Mouse (Mus musculus) liver, embryonic 14.5 days (tissue): Measurements from ENCODE around the gene Cdca7l. TPM values are rescaled to one million over a fixed set of nuclear protein-coding genes. Genes with fewer than 3 reads are reported as not detected.

Source experiments
- ATAC-seq: fragments of 200-750 bp; cut with Nextera tagmentation; 2 replicates; pipeline ENCODE4 v1.8.0; 2017; ENCODE audit warnings: moderate number of reproducible peaks, mild to moderate bottlenecking, moderate library complexity; ENCODE audit not compliant: insufficient read depth
- DNase-seq, 3 experiments: peaks; one replicate each; pipeline ENCODE4 v3.0.0-alpha.2; 2012 to 2013; ENCODE audit warnings: low read depth in 3 of 3, low spot score in 3 of 3
- H3K27ac ChIP-seq: fragments of 300-500 bp; sonication (generic); 2 replicates; pipeline ENCODE4 v1.5.1; 2014; ENCODE audit warnings: moderate library complexity, mild to moderate bottlenecking, control low read depth, inconsistent platforms
- H3K27me3 ChIP-seq: fragments of 300-500 bp; sonication (generic); 2 replicates; pipeline ENCODE4 v1.6.1; 2014; ENCODE audit warnings: mild to moderate bottlenecking, low read length, moderate library complexity; ENCODE audit not compliant: control insufficient read depth, insufficient read depth
- H3K36me3 ChIP-seq: fragments of 300-500 bp; sonication (generic); replicated peaks from 2 replicates; pipeline ENCODE4 v1.6.1; 2014; ENCODE audit warnings: low read depth; ENCODE audit not compliant: control insufficient read depth, insufficient read depth
- H3K4me1 ChIP-seq, 2 experiments: fragments of 200-500 bp in 1 of 2; fragments of 300-500 bp in 1 of 2; sonication (generic) in 1 of 2; replicated peaks; 2 replicates each; pipeline ENCODE4 v1.6.1; 2012 to 2014; ENCODE audit warnings: antibody characterized with exemption in 1 of 2, inconsistent platforms in 1 of 2, low read length in 1 of 2; ENCODE audit not compliant: control insufficient read depth in 2 of 2, insufficient read depth in 2 of 2
- H3K4me2 ChIP-seq: fragments of 300-500 bp; sonication (generic); 2 replicates; pipeline ENCODE4 v1.6.1; 2014; ENCODE audit warnings: low read depth, mild to moderate bottlenecking, control low read depth, moderate library complexity
- H3K4me3 ChIP-seq, 2 experiments: fragments of 200-500 bp in 1 of 2; fragments of 300-500 bp in 1 of 2; sonication (generic) in 1 of 2; 2 replicates each; pipeline ENCODE4 v1.5.1; 2012 to 2014; ENCODE audit warnings: low read depth in 2 of 2, low read length in 2 of 2, mild to moderate bottlenecking in 2 of 2, control low read depth in 1 of 2, inconsistent platforms in 1 of 2, moderate library complexity in 1 of 2; ENCODE audit not compliant: insufficient read depth in 1 of 2
- H3K9ac ChIP-seq: fragments of 300-500 bp; sonication (generic); replicated peaks from 2 replicates; pipeline ENCODE4 v1.6.1; 2014; ENCODE audit warnings: mild to moderate bottlenecking, control low read depth, moderate library complexity
- H3K9me3 ChIP-seq: fragments of 300-500 bp; sonication (generic); 2 replicates; pipeline ENCODE4 v1.6.1; 2016; ENCODE audit warnings: low read length, mixed read lengths; ENCODE audit not compliant: control insufficient read depth
- CTCF ChIP-seq: IDR thresholded peaks from 2 replicates; pipeline ENCODE4 v1.5.1; 2016; ENCODE audit warnings: antibody characterized with exemption, low read depth, control low read depth
- EP300 ChIP-seq: IDR thresholded peaks from 2 replicates; pipeline ENCODE4 v1.6.1; 2016; ENCODE audit warnings: antibody characterized with exemption, low read depth
- WGBS: fragments of 180-500 bp; shearing (Covaris S2); extraction: QIAGEN DNeasy Blood & Tissue Kit; methylation state at CpG from one replicate; pipeline ENCODE4 v1.1.7; 2014; ENCODE audit not compliant: insufficient replicate concordance; 5-methylcytosine and 5-hydroxymethylcytosine counted together
- polyA plus RNA-seq, 2 experiments: library from polyadenylated mRNA; depleted of rRNA in 1 of 2; stranded (reverse) in 1 of 2; unstranded in 1 of 2; fragments of >200 nt; fragmentation: Nextera tagmentation in 1 of 2; extraction: Ambion mirVana in 1 of 2; gene quantifications; 2 replicates each; pipeline versions ENCODE4 v1.2.1 to v1.2.3; 2012 to 2014

The Cdca7l gene
- polyA plus RNA-seq, 2 experiments = 11.0 to 15.9 TPM

DNA sequence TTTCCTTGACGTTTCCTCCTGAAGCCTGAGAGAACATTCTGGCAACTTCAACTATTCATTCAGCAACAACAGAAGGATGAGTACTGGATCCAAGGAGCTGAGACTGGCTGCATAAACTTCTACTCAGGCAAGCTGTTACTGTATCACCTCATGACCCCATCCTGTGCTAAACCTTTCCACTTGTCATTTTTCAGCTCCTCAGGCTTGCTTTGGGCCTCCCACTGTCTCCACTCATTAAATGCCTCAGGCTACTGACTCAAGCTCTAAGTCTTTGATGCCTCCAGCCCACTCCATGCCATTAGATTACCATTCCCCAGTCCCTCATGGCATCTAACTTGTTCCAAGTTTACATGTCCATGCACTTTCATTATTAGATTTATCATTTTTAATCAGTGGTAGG is 38.6 kb downstream of the Cdca7l start:
- peaks cover 5 to 6% of the 10 kb centered on the region in 2 experiments; a peak in 3 of 4 replicates for H3K4me1 ChIP-seq
- no peaks in the 10 kb centered on the region for H3K36me3 ChIP-seq
- no peak overlapping the region for H3K27ac ChIP-seq
- peak overlapping the region; percentile 80 for H3K4me2 ChIP-seq
- no peak overlapping the region; a peak in 1 of 4 replicates for H3K4me3 ChIP-seq
- no peak for ATAC-seq
- WGBS = 70% methylated on average over 1 of the region's 1 CpGs
- H3K9ac ChIP-seq = no peak overlapping the region
- H3K9me3 ChIP-seq = no peaks in the 10 kb centered on the region
- no peak for TF ChIP-seq CTCF
- no peak for TF ChIP-seq EP300
- no peaks in the 10 kb centered on the region for H3K27me3 ChIP-seq
- no peak for DNase-seq

- Histone ChIP-seq H3K9ac (peak overlapping the region; percentile 71), H3K36me3 (no peaks in the 10 kb centered on the region), H3K9me3 (no peaks in the 10 kb centered on the region), H3K4me3 (peak overlapping the region; percentile 70 to 80), H3K27ac (no peak overlapping the region), H3K4me2 (peak overlapping the region; percentile 80), H3K27me3 (no peaks in the 10 kb centered on the region), H3K4me1 (peaks cover 5 to 6% of the 10 kb centered on the region in 2 experiments; a peak in 3 of 4 replicates)
- under 1% methylated on average over 74 of the region's 75 CpGs for WGBS
- DNase-seq (peak; percentile 34 to 37 (median 36)), ATAC-seq (peak; percentile 90)
- TF ChIP-seq CTCF = no peak
- no peak for TF ChIP-seq EP300
These were observed 39.4 kb downstream of the Cdca7l start for GRCm38 (mm10) chr12:117843302-117844074.

DNA sequence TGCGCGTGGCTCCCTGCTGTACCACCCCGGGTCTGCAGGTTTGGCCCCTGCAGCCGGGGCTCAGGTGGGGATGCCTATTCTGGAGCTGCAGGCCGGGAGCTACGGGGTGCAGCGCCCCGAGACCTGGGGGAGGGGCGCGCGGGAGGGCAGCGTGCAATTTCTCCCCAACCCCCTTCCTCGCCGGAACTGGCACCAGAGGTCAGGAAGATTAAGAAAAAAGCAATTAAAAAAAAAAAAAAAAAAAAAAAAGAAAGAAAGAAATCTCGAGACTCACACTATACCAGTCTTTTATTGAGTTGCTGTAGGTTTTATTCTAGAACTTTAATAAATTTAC is 40.0 kb downstream of the Cdca7l start:
- TF ChIP-seq CTCF = no peak
- TF ChIP-seq EP300 = no peak
- H3K27me3 ChIP-seq = no peaks in the 10 kb centered on the region
- H3K4me1 ChIP-seq = peaks cover 5 to 6% of the 10 kb centered on the region in 2 experiments; a peak in 3 of 4 replicates
- no peaks in the 10 kb centered on the region for H3K9me3 ChIP-seq
- no peaks in the 10 kb centered on the region for H3K36me3 ChIP-seq
- no peak overlapping the region for H3K27ac ChIP-seq
- H3K4me2 ChIP-seq = peak overlapping the region; percentile 80
- peak overlapping the region; percentile 71 for H3K9ac ChIP-seq
- DNase-seq (no peak), ATAC-seq (no peak)
- WGBS = 0% methylated on average over 15 of the region's 15 CpGs
- peak overlapping the region; percentile 70 to 80 for H3K4me3 ChIP-seq

GRCm38 (mm10) chr12:117844917-117845316 is 40.8 kb downstream of the Cdca7l start:
- H3K4me1 ChIP-seq = peaks cover 5 to 6% of the 10 kb centered on the region in 2 experiments; a peak in 3 of 4 replicates
- no peaks in the 10 kb centered on the region for H3K9me3 ChIP-seq
- TF ChIP-seq CTCF (no peak), EP300 (no peak)
- WGBS = 20% methylated on average over 2 of the region's 2 CpGs
- DNase-seq (no peak), ATAC-seq (no peak)
- no peaks in the 10 kb centered on the region for H3K27me3 ChIP-seq
- H3K27ac ChIP-seq = no peak overlapping the region
- H3K36me3 ChIP-seq = no peaks in the 10 kb centered on the region
- peak overlapping the region; percentile 71 for H3K9ac ChIP-seq
- peak overlapping the region; percentile 80 for H3K4me2 ChIP-seq
- peak overlapping the region; percentile 70 to 80; a peak in 3 of 4 replicates for H3K4me3 ChIP-seq

GRCm38 (mm10) chr12:117848621-117849020 is 44.5 kb downstream of the Cdca7l start:
- Histone ChIP-seq H3K4me2 (no peak overlapping the region), H3K4me3 (no peak overlapping the region), H3K9ac (no peak overlapping the region), H3K27ac (no peak overlapping the region), H3K27me3 (no peaks in the 10 kb centered on the region), H3K36me3 (no peaks in the 10 kb centered on the region), H3K4me1 (peaks cover 3 to 6% of the 10 kb centered on the region in 2 experiments; a peak in 3 of 4 replicates), H3K9me3 (no peaks in the 10 kb centered on the region)
- TF ChIP-seq CTCF (no peak), EP300 (no peak)
- DNase-seq (no peak), ATAC-seq (no peak)
- WGBS = 76% methylated on average over 6 of the region's 6 CpGs
